Mouse (Mus musculus) olfactory bulb, adult 2 months (tissue): ENCODE measurements at regions not wholly inside any gene's neighbourhood (a gene's known extent, or its start where the extent isn't known, plus 50 kb on each side); places are given as distances from the start of the nearest gene placed in this dataset.

Experiments used
- CTCF ChIP-seq: fragments of 200-500 bp; IDR thresholded peaks from 2 replicates; pipeline ENCODE4 v1.5.1; 2012; ENCODE audit warnings: low read depth, mild to moderate bottlenecking, low read length, moderate library complexity; ENCODE audit not compliant: insufficient read depth
- POLR2A ChIP-seq: fragments of 200-500 bp; IDR thresholded peaks from 2 replicates; pipeline ENCODE4 v1.6.1; 2012; ENCODE audit warnings: mild to moderate bottlenecking, low read depth, low read length, moderate library complexity; ENCODE audit not compliant: insufficient read depth

DNA sequence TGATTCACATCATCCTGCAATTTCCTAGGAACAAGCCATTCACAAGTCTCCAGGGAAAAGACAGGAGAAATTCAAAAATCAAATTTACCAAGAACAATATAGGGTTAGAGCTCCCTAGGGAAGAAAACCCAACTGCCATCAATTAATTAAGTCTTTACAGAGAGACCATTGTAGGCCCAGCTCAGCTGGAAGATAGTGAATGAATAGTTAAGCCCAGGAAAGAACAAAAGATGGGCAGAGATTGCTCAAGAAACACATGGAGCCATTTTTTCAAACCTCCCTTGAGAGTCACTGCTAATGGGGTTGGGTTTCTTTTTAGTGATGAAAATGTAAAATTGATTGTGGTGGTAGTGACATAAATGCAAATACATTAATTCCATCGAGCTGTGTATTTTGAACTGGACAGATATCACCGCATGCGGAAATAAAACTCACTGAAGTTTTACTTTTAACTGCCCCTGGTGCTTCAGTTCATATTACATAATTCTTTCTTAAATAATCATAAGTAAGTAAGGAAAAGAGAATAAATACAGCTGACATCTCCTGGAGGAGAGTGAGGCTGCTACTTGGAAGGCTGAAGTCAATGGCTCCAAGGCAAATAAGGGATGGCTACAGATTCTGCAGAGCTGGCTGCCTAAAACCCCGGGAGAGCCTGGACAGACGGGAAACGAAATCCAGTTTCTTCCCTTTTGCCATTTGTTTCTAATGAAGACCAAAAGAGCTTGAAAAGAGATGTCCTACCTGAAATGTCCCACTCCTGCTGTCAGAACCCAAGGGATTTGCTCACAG lies 106.5 kb downstream of the Fzd1 start:
- TF ChIP-seq CTCF = no peak
- TF ChIP-seq POLR2A = no peak
